Mouse (Mus musculus) ES-Bruce4 (cell line): Measurements from ENCODE around the gene Plekhg5. TPM values are rescaled to one million over a fixed set of nuclear protein-coding genes. Genes with fewer than 3 reads are reported as not detected.

Experiments
- H3K27ac ChIP-seq: 2 replicates; pipeline ENCODE4 v1.5.1; 2012; ENCODE audit warnings: low read length, inconsistent platforms; ENCODE audit not compliant: insufficient read depth
- H3K27me3 ChIP-seq: 2 replicates; pipeline ENCODE4 v1.6.1; 2012; ENCODE audit warnings: mild to moderate bottlenecking, low read length, inconsistent platforms; ENCODE audit not compliant: control insufficient read depth, poor library complexity, insufficient read depth, severe bottlenecking
- H3K36me3 ChIP-seq: 2 replicates; pipeline ENCODE4 v1.6.1; 2012; ENCODE audit warnings: inconsistent platforms, mild to moderate bottlenecking, low read length, moderate library complexity; ENCODE audit not compliant: control insufficient read depth, poor library complexity, insufficient read depth, severe bottlenecking
- H3K4me1 ChIP-seq: one replicate; pipeline ENCODE4 v1.8.1; 2011; ENCODE audit warnings: low read length; ENCODE audit not compliant: control insufficient read depth, insufficient read depth
- H3K4me3 ChIP-seq: 2 replicates; pipeline ENCODE4 v1.5.1; 2011; ENCODE audit warnings: low read depth, mild to moderate bottlenecking, low read length
- H3K9ac ChIP-seq: 2 replicates; pipeline ENCODE4 v1.6.1; 2012; ENCODE audit warnings: low read depth, mild to moderate bottlenecking, inconsistent platforms; ENCODE audit not compliant: poor library complexity, severe bottlenecking
- H3K9me3 ChIP-seq: replicated peaks from 2 replicates; pipeline ENCODE4 v1.6.1; 2012; ENCODE audit warnings: mild to moderate bottlenecking, low read length, inconsistent platforms; ENCODE audit not compliant: control insufficient read depth, poor library complexity, insufficient read depth, severe bottlenecking
- CTCF ChIP-seq: IDR thresholded peaks from one replicate; pipeline ENCODE4 v1.8.1; 2011; ENCODE audit warnings: low read depth, low read length
- EP300 ChIP-seq: IDR thresholded peaks from 2 replicates; pipeline ENCODE4 v1.6.1; 2011; ENCODE audit warnings: low read depth, low read length; ENCODE audit not compliant: insufficient read depth
- POLR2A ChIP-seq: IDR thresholded peaks from one replicate; pipeline ENCODE4 v1.8.1; 2011; ENCODE audit warnings: low read length; ENCODE audit not compliant: insufficient read depth
- polyA plus RNA-seq: library from polyadenylated mRNA; stranded (reverse); fragments of >200 nt; gene quantifications from 2 replicates; pipeline ENCODE4 v1.2.4, GENCODE M21; 2011; ENCODE audit warnings: low read depth; ENCODE audit not compliant: missing spikeins, insufficient read depth, insufficient read length

The Plekhg5 gene
- polyA plus RNA-seq, 1 experiment: 17.5 TPM

GRCm38 (mm10) chr4:152077191-152077590 lies 4.9 kb downstream of the Plekhg5 start:
- no peak overlapping the region for H3K27ac ChIP-seq
- no peaks in the 10 kb centered on the region for H3K9me3 ChIP-seq
- H3K27me3 ChIP-seq: no peaks in the 10 kb centered on the region
- TF ChIP-seq POLR2A: no peak
- no peak for TF ChIP-seq CTCF
- TF ChIP-seq EP300: no peak
- no peak overlapping the region for H3K9ac ChIP-seq
- no peak overlapping the region for H3K4me3 ChIP-seq
- no peaks in the 10 kb centered on the region for H3K4me1 ChIP-seq
- no peaks in the 10 kb centered on the region for H3K36me3 ChIP-seq

GRCm38 (mm10) chr4:152078105-152078530 lies 5.8 kb downstream of the Plekhg5 start:
- Histone ChIP-seq H3K9me3 (no peaks in the 10 kb centered on the region), H3K4me1 (peaks cover under 1% of the 10 kb centered on the region), H3K36me3 (no peaks in the 10 kb centered on the region), H3K4me3 (no peak overlapping the region), H3K27ac (no peak overlapping the region), H3K9ac (no peak overlapping the region), H3K27me3 (no peaks in the 10 kb centered on the region)
- no peak for TF ChIP-seq EP300
- TF ChIP-seq CTCF: no peak
- no peak for TF ChIP-seq POLR2A

DNA sequence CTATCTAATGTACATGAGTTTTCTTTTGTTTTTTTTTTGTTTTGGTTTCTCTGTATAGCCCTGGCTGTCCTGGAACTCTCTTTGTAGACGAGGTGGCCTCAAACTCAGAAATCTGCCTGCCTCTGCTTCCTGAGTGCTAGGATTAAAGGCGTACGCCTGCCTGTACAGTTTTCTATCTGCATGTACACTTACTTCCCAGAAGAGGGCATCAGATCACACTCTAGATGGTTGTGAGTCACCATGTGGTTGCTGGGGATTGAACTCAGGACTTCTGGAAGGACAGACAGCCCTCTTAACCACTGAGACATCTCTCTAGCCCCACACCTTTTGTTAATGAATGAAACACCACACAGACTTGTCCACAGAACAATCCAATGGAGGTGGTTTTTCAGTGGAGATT lies 7.0 kb downstream of the Plekhg5 start:
- no peak overlapping the region for H3K4me3 ChIP-seq
- H3K27ac ChIP-seq: no peak overlapping the region
- no peaks in the 10 kb centered on the region for H3K27me3 ChIP-seq
- peaks cover 6% of the 10 kb centered on the region for H3K4me1 ChIP-seq
- no peaks in the 10 kb centered on the region for H3K9me3 ChIP-seq
- no peak overlapping the region for H3K9ac ChIP-seq
- no peaks in the 10 kb centered on the region for H3K36me3 ChIP-seq
- no peak for TF ChIP-seq POLR2A
- TF ChIP-seq CTCF: peak; percentile 4

DNA sequence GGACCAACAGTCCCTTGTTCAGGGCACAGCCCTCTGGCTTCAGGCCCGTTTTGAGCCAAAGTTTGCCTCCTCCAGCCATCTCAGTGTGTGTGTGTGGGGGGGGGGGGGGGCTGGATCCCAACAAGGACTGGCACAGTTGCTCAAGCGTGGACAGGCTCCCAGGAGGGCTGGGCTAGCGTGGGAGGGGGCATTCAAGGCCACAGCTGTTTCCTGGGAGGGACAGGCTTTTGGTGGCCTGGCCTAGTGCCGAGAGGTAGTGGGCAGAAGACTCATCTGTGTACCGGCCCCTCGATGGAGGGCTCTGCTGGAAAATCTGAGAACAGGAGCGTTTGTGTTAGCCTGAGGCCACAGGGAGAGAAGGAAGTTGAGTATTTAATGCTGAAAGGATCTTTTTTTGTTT lies 7.6 kb downstream of the Plekhg5 start:
- Histone ChIP-seq H3K27me3 (no peaks in the 10 kb centered on the region), H3K4me3 (no peak overlapping the region), H3K9ac (no peak overlapping the region), H3K4me1 (peaks cover 6% of the 10 kb centered on the region), H3K27ac (no peak overlapping the region), H3K36me3 (no peaks in the 10 kb centered on the region), H3K9me3 (no peaks in the 10 kb centered on the region)
- no peak for TF ChIP-seq POLR2A
- no peak for TF ChIP-seq EP300
- TF ChIP-seq CTCF: no peak

DNA sequence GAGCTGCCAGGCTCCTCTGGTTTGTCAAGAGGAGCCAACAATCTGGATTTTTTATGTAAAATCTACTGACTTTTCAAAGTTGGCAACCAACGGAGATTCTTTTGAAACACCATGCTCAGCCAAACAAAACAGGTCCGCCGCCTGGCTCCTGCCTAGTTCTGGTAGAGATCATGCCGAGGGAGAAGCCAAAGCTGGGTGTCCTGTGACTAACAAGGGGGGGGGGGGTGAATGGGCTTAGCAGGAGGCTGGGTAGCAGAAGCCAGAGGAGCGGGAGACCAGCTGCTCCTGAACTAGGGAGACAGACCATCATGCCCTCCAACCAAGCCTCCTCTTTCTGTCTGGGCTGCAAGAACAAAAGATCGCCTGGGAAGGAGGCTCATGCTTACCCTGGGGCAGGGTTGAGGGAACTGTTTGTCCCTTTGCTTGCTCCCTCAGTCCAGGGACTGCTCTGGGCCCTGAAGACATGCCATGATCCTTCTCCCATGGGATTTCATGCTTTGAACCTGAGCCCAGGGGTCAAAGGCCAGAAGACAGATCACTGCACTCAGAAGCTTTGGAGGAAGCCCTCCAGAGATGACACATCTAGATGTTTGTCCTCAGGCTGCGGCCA lies 11.4 kb downstream of the Plekhg5 start:
- Histone ChIP-seq H3K36me3 (no peaks in the 10 kb centered on the region), H3K9me3 (no peaks in the 10 kb centered on the region), H3K4me1 (peaks cover 8% of the 10 kb centered on the region), H3K27me3 (no peaks in the 10 kb centered on the region), H3K4me3 (no peak overlapping the region), H3K9ac (no peak overlapping the region), H3K27ac (no peak overlapping the region)
- TF ChIP-seq EP300 (no peak), CTCF (no peak)

- Histone ChIP-seq H3K9ac (no peak overlapping the region), H3K36me3 (no peaks in the 10 kb centered on the region), H3K9me3 (no peaks in the 10 kb centered on the region), H3K27ac (no peak overlapping the region), H3K4me3 (no peak overlapping the region), H3K4me1 (peaks cover 11% of the 10 kb centered on the region), H3K27me3 (no peaks in the 10 kb centered on the region)
- TF ChIP-seq CTCF: no peak
- TF ChIP-seq POLR2A: no peak
- no peak for TF ChIP-seq EP300
These were observed 12.3 kb downstream of the Plekhg5 start for GRCm38 (mm10) chr4:152084616-152085015.
